Mouse (Mus musculus) neural tube, embryonic 13.5 days (tissue): ENCODE data around the gene Plekha1. TPM values are rescaled to one million over a fixed set of nuclear protein-coding genes. Genes with fewer than 3 reads are reported as not detected.

Source experiments
- ATAC-seq: fragments of 200-750 bp; cut with Nextera tagmentation; 2 replicates; pipeline ENCODE4 v1.8.0; 2017; ENCODE audit warnings: low read depth, mild to moderate bottlenecking, moderate TSS enrichment, moderate library complexity
- H3K27ac ChIP-seq: fragments of 300-500 bp; sonication (generic); replicated peaks from 2 replicates; pipeline ENCODE4 v1.5.1; 2015; ENCODE audit warnings: moderate library complexity, mild to moderate bottlenecking, inconsistent platforms
- H3K27me3 ChIP-seq: fragments of 300-500 bp; sonication (generic); 2 replicates; pipeline ENCODE4 v1.6.1; 2015; ENCODE audit warnings: mild to moderate bottlenecking, inconsistent platforms
- H3K36me3 ChIP-seq: fragments of 300-500 bp; sonication (generic); 2 replicates; pipeline ENCODE4 v1.6.1; 2015; ENCODE audit warnings: mild to moderate bottlenecking, inconsistent platforms
- H3K4me1 ChIP-seq: fragments of 300-500 bp; sonication (generic); replicated peaks from 2 replicates; pipeline ENCODE4 v1.6.1; 2015; ENCODE audit warnings: inconsistent platforms
- H3K4me2 ChIP-seq: fragments of 300-500 bp; sonication (generic); 2 replicates; pipeline ENCODE4 v1.6.1; 2015; ENCODE audit warnings: inconsistent platforms, mild to moderate bottlenecking, moderate library complexity
- H3K4me3 ChIP-seq: fragments of 300-500 bp; sonication (generic); 2 replicates; pipeline ENCODE4 v1.5.1; 2015; ENCODE audit warnings: mild to moderate bottlenecking, inconsistent platforms
- H3K9ac ChIP-seq: fragments of 300-500 bp; sonication (generic); 2 replicates; pipeline ENCODE4 v1.6.1; 2015; ENCODE audit warnings: moderate library complexity, mild to moderate bottlenecking, inconsistent platforms
- H3K9me3 ChIP-seq: fragments of 300-500 bp; sonication (generic); 2 replicates; pipeline ENCODE4 v1.6.1; 2016; ENCODE audit warnings: inconsistent platforms
- WGBS: fragments of 180-500 bp; shearing (Covaris S2); methylation state at CpG from one replicate; pipeline ENCODE4 v1.1.7; 2015; 5-methylcytosine and 5-hydroxymethylcytosine counted together
- polyA plus RNA-seq: library from polyadenylated mRNA; unstranded; fragments of >200 nt; fragmentation: Nextera tagmentation; extraction: Ambion mirVana; gene quantifications from 2 replicates; pipeline ENCODE4 v1.2.1, GENCODE M21; 2015

Plekha1 gene
- polyA plus RNA-seq, 1 experiment from 2014 or later = 64.1 TPM

GRCm38 (mm10) chr7:130898373-130898772 lies 32.8 kb downstream of the Plekha1 start:
- Histone ChIP-seq H3K36me3 (peaks cover 45% of the 10 kb centered on the region), H3K27me3 (no peaks in the 10 kb centered on the region)
- 88% methylated on average over 4 of the region's 4 CpGs for WGBS

GRCm38 (mm10) chr7:130900233-130900848 lies 34.8 kb downstream of the Plekha1 start:
- Histone ChIP-seq H3K27ac (no peak overlapping the region), H3K9ac (no peak overlapping the region), H3K4me2 (no peak overlapping the region), H3K4me3 (no peak overlapping the region), H3K4me1 (no peaks in the 10 kb centered on the region), H3K36me3 (peaks cover 59% of the 10 kb centered on the region), H3K27me3 (no peaks in the 10 kb centered on the region), H3K9me3 (no peaks in the 10 kb centered on the region)
- ATAC-seq = no peak
- WGBS = 94% methylated on average over 5 of the region's 5 CpGs

More at GRCm38 (mm10) chr7:130898373-130898772, 32.8 kb downstream of the Plekha1 start:
- H3K9me3 ChIP-seq = no peaks in the 10 kb centered on the region
- no peak overlapping the region for H3K4me2 ChIP-seq
- ATAC-seq = no peak
- no peak overlapping the region for H3K4me3 ChIP-seq
- H3K9ac ChIP-seq = no peak overlapping the region
- H3K27ac ChIP-seq = no peak overlapping the region
- no peaks in the 10 kb centered on the region for H3K4me1 ChIP-seq

GRCm38 (mm10) chr7:130902929-130903328 lies 37.4 kb downstream of the Plekha1 start:
- Histone ChIP-seq H3K4me2 (no peak overlapping the region), H3K36me3 (peaks cover 39% of the 10 kb centered on the region), H3K9me3 (no peaks in the 10 kb centered on the region), H3K27ac (no peak overlapping the region), H3K4me3 (no peak overlapping the region), H3K4me1 (no peaks in the 10 kb centered on the region), H3K27me3 (no peaks in the 10 kb centered on the region), H3K9ac (no peak overlapping the region)
- ATAC-seq = no peak
- 97% methylated on average over 1 of the region's 1 CpGs for WGBS

GRCm38 (mm10) chr7:130903505-130904074 lies 38.0 kb downstream of the Plekha1 start:
- Histone ChIP-seq H3K4me3 (no peak overlapping the region), H3K9me3 (no peaks in the 10 kb centered on the region), H3K27me3 (no peaks in the 10 kb centered on the region), H3K27ac (no peak overlapping the region), H3K36me3 (peaks cover 41% of the 10 kb centered on the region), H3K9ac (no peak overlapping the region), H3K4me1 (no peaks in the 10 kb centered on the region), H3K4me2 (no peak overlapping the region)
- no peak for ATAC-seq
- 89% methylated on average over 16 of the region's 16 CpGs for WGBS

GRCm38 (mm10) chr7:130904571-130905365 lies 39.2 kb downstream of the Plekha1 start:
- WGBS = 89% methylated on average over 13 of the region's 13 CpGs
- Histone ChIP-seq H3K27me3 (no peaks in the 10 kb centered on the region), H3K4me3 (no peak overlapping the region), H3K36me3 (peaks cover 47% of the 10 kb centered on the region), H3K27ac (no peak overlapping the region), H3K9ac (no peak overlapping the region), H3K4me1 (no peaks in the 10 kb centered on the region), H3K9me3 (no peaks in the 10 kb centered on the region), H3K4me2 (no peak overlapping the region)
- ATAC-seq = no peak

GRCm38 (mm10) chr7:130910841-130911240 lies 45.3 kb downstream of the Plekha1 start:
- no peak overlapping the region for H3K4me3 ChIP-seq
- no peaks in the 10 kb centered on the region for H3K27me3 ChIP-seq
- WGBS = 94% methylated on average over 14 of the region's 14 CpGs

GRCm38 (mm10) chr7:130914693-130915363 lies 49.3 kb downstream of the Plekha1 start:
- H3K4me3 ChIP-seq = no peak overlapping the region
- no peaks in the 10 kb centered on the region for H3K27me3 ChIP-seq
- ATAC-seq = no peak
- H3K36me3 ChIP-seq = peaks cover 35% of the 10 kb centered on the region
- H3K9me3 ChIP-seq = no peaks in the 10 kb centered on the region
- H3K4me1 ChIP-seq = no peaks in the 10 kb centered on the region
- WGBS = 57% methylated on average over 5 of the region's 5 CpGs
- no peak overlapping the region for H3K9ac ChIP-seq
- no peak overlapping the region for H3K27ac ChIP-seq
- H3K4me2 ChIP-seq = no peak overlapping the region

More at GRCm38 (mm10) chr7:130910841-130911240, 45.3 kb downstream of the Plekha1 start:
- H3K4me2 ChIP-seq = no peak overlapping the region
- H3K27ac ChIP-seq = no peak overlapping the region
- peaks cover 48% of the 10 kb centered on the region for H3K36me3 ChIP-seq
- H3K9me3 ChIP-seq = no peaks in the 10 kb centered on the region
- no peak for ATAC-seq
- no peaks in the 10 kb centered on the region for H3K4me1 ChIP-seq
- no peak overlapping the region for H3K9ac ChIP-seq

- H3K36me3 ChIP-seq = peaks cover 10% of the 10 kb centered on the region
Measured at GRCm38 (mm10) chr7:130918260-130918659, 52.7 kb downstream of the Plekha1 start.

GRCm38 (mm10) chr7:130922981-130923731 lies 57.6 kb downstream of the Plekha1 start:
- 57% methylated on average over 13 of the region's 13 CpGs for WGBS
- Histone ChIP-seq H3K4me3 (no peak overlapping the region), H3K4me2 (no peak overlapping the region), H3K4me1 (peaks cover 3% of the 10 kb centered on the region; the same call in 1 of the 2 replicates), H3K27ac (no peak overlapping the region; the same call in 1 of the 2 replicates), H3K36me3 (no peaks in the 10 kb centered on the region), H3K27me3 (no peaks in the 10 kb centered on the region), H3K9me3 (no peaks in the 10 kb centered on the region), H3K9ac (no peak overlapping the region)
- no peak for ATAC-seq

More at GRCm38 (mm10) chr7:130918260-130918659, 52.7 kb downstream of the Plekha1 start:
- Histone ChIP-seq H3K9me3 (no peaks in the 10 kb centered on the region), H3K4me1 (0 out of 2 replicates have a peak, but pooled peaks cover 3% of the 10 kb centered on the region), H3K4me2 (no peak overlapping the region), H3K27me3 (no peaks in the 10 kb centered on the region), H3K27ac (no peak overlapping the region), H3K9ac (no peak overlapping the region), H3K4me3 (no peak overlapping the region)
- ATAC-seq = no peak
- WGBS = 59% methylated on average over 2 of the region's 2 CpGs

- Histone ChIP-seq H3K4me1 (peaks cover 5% of the 10 kb centered on the region), H3K36me3 (no peaks in the 10 kb centered on the region), H3K9ac (no peak overlapping the region), H3K4me3 (no peak overlapping the region), H3K9me3 (no peaks in the 10 kb centered on the region), H3K4me2 (no peak overlapping the region), H3K27me3 (peaks cover 33% of the 10 kb centered on the region), H3K27ac (no peak overlapping the region)
- 68% methylated on average over 3 of the region's 3 CpGs for WGBS
- no peak for ATAC-seq
Measured at GRCm38 (mm10) chr7:130930401-130930800, 64.8 kb downstream of the Plekha1 start.

- ATAC-seq = no peak
- Histone ChIP-seq H3K27me3 (peaks cover 58% of the 10 kb centered on the region), H3K27ac (no peak overlapping the region), H3K9me3 (no peaks in the 10 kb centered on the region), H3K4me1 (peaks cover 21% of the 10 kb centered on the region), H3K9ac (no peak overlapping the region), H3K4me2 (no peak overlapping the region), H3K36me3 (no peaks in the 10 kb centered on the region), H3K4me3 (no peak overlapping the region)
- 91% methylated on average over 9 of the region's 9 CpGs for WGBS
Measured at GRCm38 (mm10) chr7:130932921-130933320, 67.4 kb downstream of the Plekha1 start.
